Mouse (Mus musculus) lung, postnatal 0 days (tissue): ENCODE measurements around the gene Gm14862.

Experiments
- CTCF ChIP-seq: IDR thresholded peaks from 2 replicates; pipeline ENCODE4 v1.5.1; 2016; ENCODE audit warnings: antibody characterized with exemption, mild to moderate bottlenecking
- EP300 ChIP-seq: IDR thresholded peaks from 2 replicates; pipeline ENCODE4 v1.6.1; 2016; ENCODE audit warnings: antibody characterized with exemption, mild to moderate bottlenecking, control low read depth

GRCm38 (mm10) chrX:9243381-9243864, 13.3 kb downstream of the Gm14862 start:
- TF ChIP-seq CTCF (no peak), EP300 (no peak)
